Mouse (Mus musculus) hindbrain, embryonic 16.5 days (tissue): Measurements from ENCODE around the gene Pfn4. TPM values are rescaled to one million over a fixed set of nuclear protein-coding genes. Genes with fewer than 3 reads are reported as not detected.
"Not testable (repeated sequence)": the region's sequence is repeated elsewhere in the genome, so short reads cannot be mapped to it uniquely, and the experiment has no call there.

Experiments
- ATAC-seq: fragments of 200-750 bp; cut with Nextera tagmentation; 2 replicates; pipeline ENCODE4 v1.8.0; 2017; ENCODE audit warnings: moderate TSS enrichment, moderate library complexity
- H3K27ac ChIP-seq: fragments of 300-500 bp; sonication (generic); 2 replicates; pipeline ENCODE4 v1.5.1; 2014; ENCODE audit warnings: low read depth, mild to moderate bottlenecking, control low read depth, low read length, moderate library complexity
- H3K27me3 ChIP-seq: fragments of 300-500 bp; sonication (generic); replicated peaks from 2 replicates; pipeline ENCODE4 v1.6.1; 2014; ENCODE audit warnings: low read length; ENCODE audit not compliant: control insufficient read depth, insufficient read depth
- H3K36me3 ChIP-seq: fragments of 300-500 bp; sonication (generic); 2 replicates; pipeline ENCODE4 v1.6.1; 2014; ENCODE audit warnings: mild to moderate bottlenecking, low read length, moderate library complexity, mixed read lengths; ENCODE audit not compliant: control insufficient read depth, insufficient read depth
- H3K4me1 ChIP-seq: fragments of 300-500 bp; sonication (generic); 2 replicates; pipeline ENCODE4 v1.6.1; 2014; ENCODE audit warnings: low read depth, low read length; ENCODE audit not compliant: control insufficient read depth, insufficient read depth
- H3K4me2 ChIP-seq: fragments of 300-500 bp; sonication (generic); 2 replicates; pipeline ENCODE4 v1.6.1; 2014; ENCODE audit warnings: mild to moderate bottlenecking, low read length, control low read depth, moderate library complexity
- H3K4me3 ChIP-seq: fragments of 300-500 bp; sonication (generic); 2 replicates; pipeline ENCODE4 v1.5.1; 2014; ENCODE audit warnings: mild to moderate bottlenecking, low read length, control low read depth, moderate library complexity
- H3K9ac ChIP-seq: fragments of 300-500 bp; sonication (generic); 2 replicates; pipeline ENCODE4 v1.6.1; 2014; ENCODE audit warnings: low read depth, mild to moderate bottlenecking, control low read depth, low read length, moderate library complexity
- H3K9me3 ChIP-seq: fragments of 300-500 bp; sonication (generic); 2 replicates; pipeline ENCODE4 v1.6.1; 2014; ENCODE audit warnings: mild to moderate bottlenecking, low read length, moderate library complexity; ENCODE audit not compliant: control insufficient read depth
- WGBS: fragments of 180-500 bp; shearing (Covaris S2); extraction: QIAGEN DNeasy Blood & Tissue Kit; methylation state at CpG from one replicate; pipeline ENCODE4 v1.1.7; 2014; 5-methylcytosine and 5-hydroxymethylcytosine counted together
- polyA plus RNA-seq: library from polyadenylated mRNA; unstranded; fragments of >200 nt; fragmentation: Nextera tagmentation; extraction: Ambion mirVana; gene quantifications from 2 replicates; pipeline ENCODE4 v1.2.1, GENCODE M21; 2015

Pfn4 gene
- polyA plus RNA-seq, 1 experiment from 2014 or later = 15.5 TPM

DNA sequence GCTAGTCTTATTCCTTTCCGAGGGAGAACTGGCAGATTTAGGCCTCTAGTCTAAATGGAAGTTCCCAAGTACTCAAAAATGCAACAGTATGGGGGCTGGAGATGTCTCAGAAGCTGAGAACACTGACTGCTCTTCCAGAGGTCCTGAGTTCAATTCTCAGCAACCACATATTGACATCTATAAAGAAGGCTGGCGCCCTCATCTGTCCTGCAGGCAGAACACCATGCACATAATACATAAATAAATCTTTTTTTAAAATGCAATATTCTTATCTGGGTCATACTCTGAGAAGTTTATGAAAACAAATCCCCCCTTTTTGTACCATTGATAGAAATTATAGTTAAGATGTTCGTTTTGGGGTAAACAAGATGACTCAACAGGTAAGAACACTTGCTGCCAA is 26.6 kb upstream of the Pfn4 start:
- 93% methylated on average over 3 of the region's 3 CpGs for WGBS
- Histone ChIP-seq H3K27ac (no peak overlapping the region), H3K4me3 (no peak overlapping the region)

GRCm38 (mm10) chr12:4744486-4744885 is 24.3 kb upstream of the Pfn4 start:
- H3K9ac ChIP-seq = no peak overlapping the region
- no peak overlapping the region for H3K27ac ChIP-seq
- WGBS = 95% methylated on average over 10 of the region's 10 CpGs
- no peak for ATAC-seq
- H3K4me3 ChIP-seq = no peak overlapping the region
- H3K36me3 ChIP-seq = no peaks in the 10 kb centered on the region
- H3K4me2 ChIP-seq = no peak overlapping the region
- no peaks in the 10 kb centered on the region for H3K4me1 ChIP-seq
- H3K9me3 ChIP-seq = no peaks in the 10 kb centered on the region
- no peaks in the 10 kb centered on the region for H3K27me3 ChIP-seq

More for the DNA sequence above, 26.6 kb upstream of the Pfn4 start:
- H3K36me3 ChIP-seq = no peaks in the 10 kb centered on the region
- no peak for ATAC-seq
- H3K9ac ChIP-seq = no peak overlapping the region
- H3K4me2 ChIP-seq = no peak overlapping the region
- H3K9me3 ChIP-seq = no peaks in the 10 kb centered on the region
- H3K4me1 ChIP-seq = no peaks in the 10 kb centered on the region
- H3K27me3 ChIP-seq = no peaks in the 10 kb centered on the region

DNA sequence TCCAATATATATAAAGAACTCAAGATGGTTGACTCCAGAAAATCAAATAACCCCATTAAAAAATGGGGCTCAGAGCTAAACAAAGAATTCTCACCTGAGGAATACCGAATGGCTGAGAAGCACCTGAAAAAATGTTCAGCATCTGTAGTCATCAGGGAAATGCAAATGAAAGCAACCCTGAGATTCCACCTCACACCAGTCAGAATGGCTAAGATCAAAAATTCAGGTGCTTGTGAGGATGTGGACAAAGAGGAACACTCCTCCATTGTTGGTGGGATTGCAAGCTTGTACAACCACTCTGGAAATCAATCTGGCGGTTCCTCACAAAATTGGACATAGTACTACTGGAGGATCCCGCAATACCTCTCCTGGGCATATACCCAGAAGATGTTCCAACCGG is 14.4 kb upstream of the Pfn4 start:
- H3K9me3 ChIP-seq, H3K9ac ChIP-seq, H3K4me2 ChIP-seq, H3K4me1 ChIP-seq, H3K4me3 ChIP-seq, H3K27ac ChIP-seq, H3K27me3 ChIP-seq, ATAC-seq, H3K36me3 ChIP-seq: not testable (repeated sequence)
- WGBS = 91% methylated on average over 4 of the region's 4 CpGs

DNA sequence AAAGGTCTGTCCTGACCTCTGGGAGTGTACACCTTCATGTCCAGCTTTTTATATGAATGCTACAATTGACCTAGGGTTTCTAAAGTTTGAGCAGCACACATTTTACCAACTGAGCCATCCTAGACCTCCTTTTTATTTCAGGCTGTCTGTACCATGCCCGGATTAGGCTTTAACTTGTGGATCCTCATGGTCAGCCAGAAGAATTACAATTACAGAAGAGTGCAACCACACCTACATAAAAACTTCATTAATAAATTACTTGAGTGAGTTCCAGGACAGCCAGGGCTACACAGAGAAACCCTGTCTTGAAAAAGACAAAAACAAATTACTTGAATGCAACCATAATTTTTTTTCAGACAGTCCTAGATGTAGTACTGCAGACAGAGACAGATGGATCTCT is 11.8 kb upstream of the Pfn4 start:
- Histone ChIP-seq H3K4me3 (no peak overlapping the region), H3K27me3 (no peaks in the 10 kb centered on the region)
- WGBS = 89% methylated on average over 1 of the region's 1 CpGs

DNA sequence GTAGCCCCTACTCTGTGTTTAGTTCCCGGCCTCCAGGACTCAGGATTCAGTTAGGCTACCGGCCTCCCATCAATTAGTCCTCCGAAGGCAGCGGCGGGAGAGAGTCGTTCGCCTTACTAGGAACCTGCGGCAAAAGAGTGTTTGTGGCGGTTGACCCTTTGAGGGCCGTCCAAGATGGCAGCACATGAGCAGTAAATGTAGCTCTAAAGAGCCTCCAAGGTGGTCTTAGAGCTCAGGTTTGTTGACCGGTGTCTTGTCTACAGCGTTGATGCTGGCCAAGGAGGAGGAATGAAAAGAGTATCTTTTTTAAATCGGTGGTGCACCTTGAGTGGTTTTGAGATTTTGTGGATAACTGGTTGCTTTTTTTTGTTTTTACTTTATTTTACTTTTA is 506 bp downstream of the Pfn4 start:
- Histone ChIP-seq H3K27ac (peak overlapping the region; percentile 99), H3K4me2 (peak overlapping the region; percentile 63), H3K9ac (peak overlapping the region; percentile 95), H3K9me3 (no peaks in the 10 kb centered on the region), H3K4me1 (peaks cover 5% of the 10 kb centered on the region; the same call in 1 of the 2 replicates), H3K27me3 (no peaks in the 10 kb centered on the region), H3K36me3 (no peaks in the 10 kb centered on the region), H3K4me3 (peak overlapping the region; percentile 80)
- peak; percentile 43 for ATAC-seq
- 18% methylated on average over 13 of the region's 13 CpGs for WGBS

More for the DNA sequence above, 11.8 kb upstream of the Pfn4 start:
- Histone ChIP-seq H3K36me3 (no peaks in the 10 kb centered on the region), H3K9ac (no peak overlapping the region), H3K27ac (no peak overlapping the region), H3K4me1 (no peaks in the 10 kb centered on the region), H3K4me2 (no peak overlapping the region), H3K9me3 (no peaks in the 10 kb centered on the region)
- no peak for ATAC-seq

DNA sequence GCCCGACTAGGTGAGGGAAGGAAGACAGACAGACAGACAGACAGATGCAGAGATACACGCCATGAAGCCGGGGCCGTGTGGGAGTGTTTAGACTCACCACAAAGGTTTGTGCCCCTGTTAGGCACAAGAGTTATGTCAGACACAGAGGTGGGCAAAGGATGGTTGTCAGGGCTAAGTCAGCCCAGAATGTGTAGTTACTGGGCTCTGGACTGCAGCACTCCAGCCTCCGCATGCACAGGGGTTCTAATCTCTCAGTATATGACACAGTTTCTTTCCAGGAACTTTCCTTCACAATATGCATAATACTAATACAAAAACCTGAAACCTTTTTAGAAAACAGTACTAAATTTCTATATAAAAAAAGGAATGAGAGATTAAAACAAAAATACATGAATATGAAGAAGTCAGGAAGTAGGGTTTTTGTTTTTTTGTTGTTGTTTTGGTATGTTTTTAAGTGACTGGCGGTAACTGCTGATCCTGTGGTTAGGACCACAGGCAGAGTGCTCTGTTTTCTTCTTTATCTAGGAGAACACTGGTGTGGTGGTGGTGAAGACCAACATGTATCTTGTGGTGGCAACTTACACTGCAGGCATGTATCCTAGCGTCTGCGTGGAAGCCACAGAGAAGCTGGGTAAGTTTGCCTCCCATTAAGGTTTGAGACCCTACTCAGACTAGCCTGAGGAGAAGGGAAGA is 6.2 kb downstream of the Pfn4 start:
- H3K9me3 ChIP-seq = no peaks in the 10 kb centered on the region
- H3K27me3 ChIP-seq = no peaks in the 10 kb centered on the region
- no peaks in the 10 kb centered on the region for H3K4me1 ChIP-seq
- H3K4me3 ChIP-seq = no peak overlapping the region
- no peak overlapping the region for H3K9ac ChIP-seq
- WGBS = 93% methylated on average over 8 of the region's 8 CpGs
- no peak for ATAC-seq
- no peak overlapping the region for H3K27ac ChIP-seq
- H3K4me2 ChIP-seq = no peak overlapping the region
- H3K36me3 ChIP-seq = no peaks in the 10 kb centered on the region

DNA sequence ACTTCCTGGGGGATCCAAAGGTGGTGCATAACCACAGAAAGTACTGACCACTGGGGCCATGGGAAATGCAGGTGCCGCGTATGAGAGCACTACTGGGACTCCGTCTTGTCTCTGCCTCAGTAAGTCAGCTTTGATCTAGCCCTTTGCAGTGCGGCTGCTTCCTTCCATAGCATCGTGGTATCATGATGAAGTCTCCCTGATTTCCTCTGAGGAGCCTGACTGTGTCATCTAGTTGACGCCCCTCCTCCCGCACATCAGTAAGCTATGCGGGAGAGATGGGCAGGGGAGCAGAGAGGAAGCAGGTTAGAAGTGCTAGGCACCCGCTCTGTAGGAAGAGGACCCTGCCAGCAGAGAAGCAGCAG is 6.7 kb downstream of the Pfn4 start:
- Histone ChIP-seq H3K4me1 (no peaks in the 10 kb centered on the region), H3K9ac (no peak overlapping the region), H3K36me3 (no peaks in the 10 kb centered on the region), H3K4me2 (no peak overlapping the region), H3K9me3 (no peaks in the 10 kb centered on the region), H3K27ac (no peak overlapping the region), H3K4me3 (no peak overlapping the region), H3K27me3 (no peaks in the 10 kb centered on the region)
- ATAC-seq = no peak
- WGBS = 82% methylated on average over 9 of the region's 9 CpGs

DNA sequence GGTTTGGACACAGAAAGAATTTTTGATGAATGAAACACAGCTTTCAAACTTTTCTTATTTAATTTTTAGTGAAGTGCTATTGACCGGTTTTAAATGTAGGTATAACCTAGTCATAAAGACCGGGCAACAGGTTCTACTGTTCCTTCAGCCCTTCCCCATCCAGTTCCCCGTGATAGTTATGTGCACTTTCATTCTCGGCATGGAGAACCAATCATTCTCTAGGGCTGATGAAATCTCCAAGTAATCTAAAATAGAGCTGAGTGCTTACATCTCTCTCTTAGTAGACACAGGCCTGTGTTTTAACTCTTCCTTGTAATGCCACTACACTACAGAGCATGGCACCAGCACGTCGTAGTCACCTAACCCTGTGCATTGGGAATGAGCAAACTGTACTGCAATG is 8.9 kb downstream of the Pfn4 start:
- no peaks in the 10 kb centered on the region for H3K36me3 ChIP-seq
- H3K4me2 ChIP-seq = no peak overlapping the region
- no peak overlapping the region for H3K9ac ChIP-seq
- H3K4me1 ChIP-seq = no peaks in the 10 kb centered on the region
- no peak overlapping the region for H3K27ac ChIP-seq
- H3K27me3 ChIP-seq = no peaks in the 10 kb centered on the region
- no peaks in the 10 kb centered on the region for H3K9me3 ChIP-seq
- no peak overlapping the region for H3K4me3 ChIP-seq
- 83% methylated on average over 6 of the region's 6 CpGs for WGBS
- ATAC-seq = no peak

DNA sequence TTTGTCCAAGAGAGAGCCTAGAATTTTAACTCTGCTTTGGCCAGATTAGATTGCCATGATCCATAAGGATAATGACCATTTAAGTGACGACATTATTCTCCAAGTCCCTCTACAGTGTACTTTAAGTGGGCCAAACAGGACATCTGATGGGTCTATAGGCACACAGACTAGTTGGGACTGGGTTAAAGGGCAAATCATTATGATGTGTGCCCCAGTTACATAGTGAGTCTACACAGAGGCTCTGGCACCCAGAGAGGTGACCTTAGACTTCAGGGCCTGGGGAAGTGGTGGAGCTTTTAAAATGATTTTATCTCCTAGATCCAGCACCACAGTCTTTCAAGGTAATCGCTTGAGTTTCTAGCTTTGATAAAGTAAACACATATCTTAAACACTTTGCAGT is 11.4 kb downstream of the Pfn4 start:
- Histone ChIP-seq H3K9ac (no peak overlapping the region), H3K27ac (no peak overlapping the region), H3K9me3 (no peaks in the 10 kb centered on the region), H3K4me1 (no peaks in the 10 kb centered on the region), H3K4me3 (no peak overlapping the region), H3K36me3 (no peaks in the 10 kb centered on the region), H3K27me3 (no peaks in the 10 kb centered on the region), H3K4me2 (no peak overlapping the region)
- ATAC-seq = no peak
- 65% methylated on average over 2 of the region's 2 CpGs for WGBS

- Histone ChIP-seq H3K4me3 (no peak overlapping the region), H3K9me3 (no peaks in the 10 kb centered on the region), H3K36me3 (no peaks in the 10 kb centered on the region), H3K27me3 (no peaks in the 10 kb centered on the region), H3K9ac (no peak overlapping the region), H3K27ac (no peak overlapping the region), H3K4me1 (no peaks in the 10 kb centered on the region), H3K4me2 (no peak overlapping the region)
- ATAC-seq = no peak
- 83% methylated on average over 1 of the region's 1 CpGs for WGBS
Observed at GRCm38 (mm10) chr12:4781270-4781669, 12.4 kb downstream of the Pfn4 start.
